Mouse (Mus musculus) v-Abl transformed pro-B cells (cell line): Measurements from ENCODE around the gene Pamr1.

Experiments used
- in situ Hi-C, 2 experiments: fragments of 400-800 bp; cut with MboI; formaldehyde crosslinking; loops; one replicate each; pipeline ENCODE4 v1.15.1; 2025; ENCODE audit not compliant: unreplicated experiment in 2 of 2

The Pamr1 gene

GRCm38 (mm10) chr2:102658661-102659520 lies 109.1 kb downstream of the Pamr1 start:
- in situ Hi-C loops, result no loop called here

GRCm38 (mm10) chr2:102659521-102659830 lies 109.7 kb downstream of the Pamr1 start:
- in situ Hi-C loops, result no loop called here

GRCm38 (mm10) chr2:102661052-102661451 lies 111.2 kb downstream of the Pamr1 start:
- in situ Hi-C loops, result no loop called here

- in situ Hi-C loops, result no loop called here
Measured at GRCm38 (mm10) chr2:102662911-102663310, 113.1 kb downstream of the Pamr1 start.

- in situ Hi-C loops, result no loop called here
Measured at GRCm38 (mm10) chr2:102663339-102663738, 113.5 kb downstream of the Pamr1 start.

- in situ Hi-C loops, result no loop called here
Measured at GRCm38 (mm10) chr2:102663865-102664264, 114.1 kb downstream of the Pamr1 start.

- in situ Hi-C loops, result no loop called here
Measured at GRCm38 (mm10) chr2:102667981-102668380, 118.2 kb downstream of the Pamr1 start.

GRCm38 (mm10) chr2:102669580-102669979 lies 119.8 kb downstream of the Pamr1 start:
- in situ Hi-C loops, result no loop called here

GRCm38 (mm10) chr2:102674582-102674981 lies 124.8 kb downstream of the Pamr1 start:
- in situ Hi-C loops, result loop anchor here in 1 of 2 experiments (10.0 kb wide), 1 partner anchor 670 kb away; no protein-coding TSS in a partner anchor

- in situ Hi-C loops, result loop anchor here in 1 of 2 experiments (10.0 kb wide), 1 partner anchor 670 kb away; no protein-coding TSS in a partner anchor
Measured at GRCm38 (mm10) chr2:102675275-102675674, 125.5 kb downstream of the Pamr1 start.

GRCm38 (mm10) chr2:102676716-102677312 lies 127.0 kb downstream of the Pamr1 start:
- in situ Hi-C loops, result loop anchor here in 1 of 2 experiments (10.0 kb wide), 1 partner anchor 668 kb away; no protein-coding TSS in a partner anchor

- in situ Hi-C loops, result loop anchor here in 1 of 2 experiments (10.0 kb wide), 1 partner anchor 667 kb away; no protein-coding TSS in a partner anchor
Measured at GRCm38 (mm10) chr2:102677400-102677799, 127.6 kb downstream of the Pamr1 start.

- in situ Hi-C loops, result loop anchor here (5.0 to 10.0 kb wide), 3 partner anchors 336 to 663 kb away; no protein-coding TSS in a partner anchor
Measured at GRCm38 (mm10) chr2:102681351-102681750, 131.5 kb downstream of the Pamr1 start.

GRCm38 (mm10) chr2:102682168-102682567 lies 132.4 kb downstream of the Pamr1 start:
- in situ Hi-C loops, result loop anchor here (5.0 to 10.0 kb wide), 3 partner anchors 335 to 663 kb away; no protein-coding TSS in a partner anchor

- in situ Hi-C loops, result loop anchor here (10.0 kb wide), 2 partner anchors 399 to 659 kb away; no protein-coding TSS in a partner anchor
Measured at GRCm38 (mm10) chr2:102685371-102686107, 135.7 kb downstream of the Pamr1 start.

- in situ Hi-C loops, result loop anchor here (10.0 kb wide), 2 partner anchors 399 to 659 kb away; no protein-coding TSS in a partner anchor
Measured at GRCm38 (mm10) chr2:102686108-102686450, 136.3 kb downstream of the Pamr1 start.
